Mouse (Mus musculus): ENCODE measurements at regions not wholly inside any gene's neighbourhood (a gene's known extent, or its start where the extent isn't known, plus 50 kb on each side); places are given as distances from the start of the nearest gene placed in this dataset.

GRCm38 (mm10) chr19:21337201-21337600 lies 65.1 kb downstream of the Zfand5 start:
- DNase-seq (ENCODE audit: low spot score in 2 of 2) = no peak
- intact Hi-C loops (cut with DNase I) = no loop called here

- peak; percentile 5 to 7 for DNase-seq (ENCODE audit: low spot score in 2 of 2)
- intact Hi-C loops (cut with DNase I) = no loop called here
These were observed 68.5 kb downstream of the Zfand5 start for GRCm38 (mm10) chr19:21340563-21340962.
